Mouse (Mus musculus): ENCODE measurements around the gene BC053393.

GRCm38 (mm10) chr11:46549721-46550120 lies 21.6 kb upstream of the BC053393 start:
- TF ChIP-seq CTCF (IDR thresholded peaks at IDR 0.05; ENCODE audit: extremely low read depth, insufficient read depth, low read length) (no peak), POLR2A (IDR thresholded peaks at IDR 0.05; ENCODE audit: extremely low read depth, insufficient read depth, low read length) (no peak)

Measured in cortical plate, adult 2 months (tissue).